Mouse (Mus musculus) mouse trophoblast stem cell (cell line): ENCODE results near the gene C1qtnf2.

Experiments used
- in situ Hi-C, 2 experiments: fragments of 300-500 bp; cut with MseI, MboI; formaldehyde crosslinking; loops; 2 replicates in 1 of 2; 3 replicates in 1 of 2; pipeline ENCODE4 v1.15.1; 2025

C1qtnf2 gene

GRCm38 (mm10) chr11:43474225-43474774 lies at the start of gene C1qtnf2:
TSS of gene C1qtnf2 (plus strand) at chr11:43474276.
- in situ Hi-C loops = no loop called here

GRCm38 (mm10) chr11:43424386-43424785 lies 49.7 kb upstream of the C1qtnf2 start:
- in situ Hi-C loops = no loop called here

GRCm38 (mm10) chr11:43425166-43425709 lies 48.8 kb upstream of the C1qtnf2 start:
- in situ Hi-C loops = no loop called here

GRCm38 (mm10) chr11:43425824-43426413 lies 48.2 kb upstream of the C1qtnf2 start, which contains the start of gene Pttg1:
TSS of gene Pttg1 (minus strand) at chr11:43426251.
- in situ Hi-C loops = no loop called here

- in situ Hi-C loops = no loop called here
These were observed 47.6 kb upstream of the C1qtnf2 start for GRCm38 (mm10) chr11:43426414-43426884.

- in situ Hi-C loops = no loop called here
These were observed 40.6 kb upstream of the C1qtnf2 start, which contains the start of gene Slu7 for GRCm38 (mm10) chr11:43433254-43434023. TSS of gene Slu7 (plus strand) at chr11:43433744.

GRCm38 (mm10) chr11:43434024-43434407 lies 40.1 kb upstream of the C1qtnf2 start:
- in situ Hi-C loops = no loop called here

GRCm38 (mm10) chr11:43441121-43441520 lies 33.0 kb upstream of the C1qtnf2 start:
- in situ Hi-C loops = no loop called here

GRCm38 (mm10) chr11:43443183-43443582 lies 30.9 kb upstream of the C1qtnf2 start:
- in situ Hi-C loops = no loop called here

GRCm38 (mm10) chr11:43449916-43450315 lies 24.2 kb upstream of the C1qtnf2 start:
- in situ Hi-C loops = loop anchor here in 1 of 2 experiments (5.0 kb wide), 1 partner anchor 37 kb away; no protein-coding TSS in a partner anchor

GRCm38 (mm10) chr11:43451322-43451721 lies 22.8 kb upstream of the C1qtnf2 start:
- in situ Hi-C loops = loop anchor here in 1 of 2 experiments (5.0 kb wide), 1 partner anchor 36 kb away; no protein-coding TSS in a partner anchor

GRCm38 (mm10) chr11:43452266-43452665 lies 21.8 kb upstream of the C1qtnf2 start:
- in situ Hi-C loops = loop anchor here in 1 of 2 experiments (5.0 kb wide), 1 partner anchor 35 kb away; no protein-coding TSS in a partner anchor

- in situ Hi-C loops = no loop called here
These were observed 10.9 kb upstream of the C1qtnf2 start for GRCm38 (mm10) chr11:43463204-43463603.

GRCm38 (mm10) chr11:43470118-43470517 lies 4.0 kb upstream of the C1qtnf2 start:
- in situ Hi-C loops = no loop called here

GRCm38 (mm10) chr11:43470881-43471820 lies 2.9 kb upstream of the C1qtnf2 start:
- in situ Hi-C loops = no loop called here

GRCm38 (mm10) chr11:43473115-43473514 lies 961 bp upstream of the C1qtnf2 start:
- in situ Hi-C loops = no loop called here

GRCm38 (mm10) chr11:43473635-43474224 lies 346 bp upstream of the C1qtnf2 start:
- in situ Hi-C loops = no loop called here

GRCm38 (mm10) chr11:43479376-43479775 lies 5.3 kb downstream of the C1qtnf2 start:
- in situ Hi-C loops = no loop called here

GRCm38 (mm10) chr11:43480561-43480960 lies 6.5 kb downstream of the C1qtnf2 start:
- in situ Hi-C loops = no loop called here
